Mouse (Mus musculus): ENCODE measurements at regions not wholly inside any gene's neighbourhood (a gene's known extent, or its start where the extent isn't known, plus 50 kb on each side); places are given as distances from the start of the nearest gene placed in this dataset.

DNA sequence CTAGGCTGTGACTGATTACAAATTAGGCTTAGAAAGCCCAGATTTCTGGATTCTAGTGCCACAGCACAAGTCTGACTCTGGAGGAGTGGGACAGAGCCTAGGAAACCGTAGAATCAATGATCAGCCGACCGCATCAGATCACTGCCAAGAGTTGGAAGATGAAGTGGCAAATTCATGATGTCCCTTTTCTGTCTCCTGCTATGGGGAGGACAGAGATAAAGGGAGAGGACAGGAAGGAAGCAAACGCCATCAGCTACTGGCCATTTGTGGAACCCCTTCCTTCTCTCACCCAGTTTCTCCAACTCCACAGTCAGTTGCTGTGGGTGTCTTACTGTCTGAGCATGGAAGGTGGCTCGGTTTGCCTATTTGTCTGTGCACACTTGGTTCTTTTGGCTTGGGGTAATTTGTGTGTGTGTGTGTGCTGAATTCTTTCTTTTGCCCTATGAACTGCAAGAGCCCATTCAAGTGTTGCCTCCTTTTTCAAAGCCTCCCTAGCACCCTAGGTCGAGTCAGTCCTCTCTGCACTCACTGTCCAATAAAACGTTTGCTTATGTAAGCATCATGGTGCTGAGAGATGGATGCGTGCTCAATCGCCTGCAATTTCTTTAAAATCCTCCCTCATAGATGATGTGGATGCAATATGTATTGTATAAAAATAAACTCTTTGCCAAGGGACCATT is 231.7 kb upstream of the Krr1 start:
- no peak for TF ChIP-seq ZMIZ1 (IDR thresholded peaks at IDR 0.05; ENCODE audit: low read depth, low read length)
- TF ChIP-seq USF1 (IDR thresholded peaks at IDR 0.05; ENCODE audit: low read depth, low read length), result no peak
- TF ChIP-seq CHD2 (IDR thresholded peaks at IDR 0.05; ENCODE audit: low read length), result no peak
- TF ChIP-seq EP300 (IDR thresholded peaks at IDR 0.05; ENCODE audit: low read depth in 1 of 2, low read length in 2 of 2), result no peak

All from MEL (cell line).